Mouse (Mus musculus) limb, embryonic 15.5 days (tissue): Measurements from ENCODE around the gene Gm10643. TPM values are rescaled to one million over a fixed set of nuclear protein-coding genes. Genes with fewer than 3 reads are reported as not detected.
A peak's percentile ranks its signal among the peaks of the same experiment; 100 is the strongest.

Experiments used
- ATAC-seq: fragments of 200-750 bp; cut with Nextera tagmentation; 2 replicates; pipeline ENCODE4 v1.8.0; 2017; ENCODE audit warnings: low read depth, moderate TSS enrichment; ENCODE audit not compliant: insufficient number of reproducible peaks, low FRiP score, low TSS enrichment
- H3K27ac ChIP-seq: fragments of 300-500 bp; sonication (generic); 2 replicates; pipeline ENCODE4 v1.5.1; 2015; ENCODE audit warnings: moderate library complexity, mild to moderate bottlenecking, inconsistent platforms
- H3K27me3 ChIP-seq: fragments of 300-500 bp; sonication (generic); 2 replicates; pipeline ENCODE4 v1.6.1; 2015; ENCODE audit warnings: inconsistent platforms
- H3K36me3 ChIP-seq: fragments of 300-500 bp; sonication (generic); 2 replicates; pipeline ENCODE4 v1.6.1; 2015; ENCODE audit warnings: inconsistent platforms
- H3K4me1 ChIP-seq: fragments of 300-500 bp; sonication (generic); 2 replicates; pipeline ENCODE4 v1.6.1; 2015; ENCODE audit warnings: inconsistent platforms
- H3K4me2 ChIP-seq: fragments of 300-500 bp; sonication (generic); 2 replicates; pipeline ENCODE4 v1.6.1; 2015; ENCODE audit warnings: mild to moderate bottlenecking, inconsistent platforms
- H3K4me3 ChIP-seq: fragments of 300-500 bp; sonication (generic); 2 replicates; pipeline ENCODE4 v1.5.1; 2015; ENCODE audit warnings: mild to moderate bottlenecking, inconsistent platforms
- H3K9ac ChIP-seq: fragments of 300-500 bp; sonication (generic); 2 replicates; pipeline ENCODE4 v1.6.1; 2015; ENCODE audit warnings: inconsistent platforms
- H3K9me3 ChIP-seq: fragments of 300-500 bp; sonication (generic); 2 replicates; pipeline ENCODE4 v1.6.1; 2016; ENCODE audit warnings: inconsistent platforms
- WGBS: fragments of 180-500 bp; shearing (Covaris S2); methylation state at CpG from one replicate; pipeline ENCODE4 v1.1.7; 2015; 5-methylcytosine and 5-hydroxymethylcytosine counted together
- polyA plus RNA-seq: library from polyadenylated mRNA; unstranded; fragments of >200 nt; fragmentation: Nextera tagmentation; extraction: Ambion mirVana; gene quantifications from 2 replicates; pipeline ENCODE4 v1.2.1, GENCODE M21; 2015

The Gm10643 gene
- polyA plus RNA-seq, 1 experiment from 2014 or later = 1.4 TPM

DNA sequence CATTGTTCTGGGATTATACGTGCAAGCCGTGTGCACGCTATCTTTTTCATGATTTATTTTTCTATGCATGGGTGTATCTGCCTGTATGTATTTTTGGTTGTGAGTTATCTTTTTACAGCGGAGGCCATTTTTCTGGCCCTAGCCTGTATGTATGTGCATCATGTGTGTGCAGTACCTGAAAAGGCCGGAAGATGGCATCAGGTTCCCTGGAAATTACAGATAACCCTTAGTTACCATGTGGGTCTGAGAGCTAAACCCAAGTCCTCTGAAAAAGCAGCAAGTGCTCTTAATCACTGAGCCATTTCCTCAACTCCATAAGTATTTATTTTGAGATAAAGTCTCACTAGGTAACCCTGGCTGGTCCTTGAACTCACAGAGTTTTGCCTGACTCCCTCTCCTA is 11.7 kb downstream of the Gm10643 start:
- no peak overlapping the region for H3K9ac ChIP-seq
- no peaks in the 10 kb centered on the region for H3K36me3 ChIP-seq
- WGBS = 96% methylated on average over 5 of the region's 5 CpGs
- H3K4me1 ChIP-seq = no peaks in the 10 kb centered on the region
- H3K27me3 ChIP-seq = no peaks in the 10 kb centered on the region
- H3K9me3 ChIP-seq = no peaks in the 10 kb centered on the region
- no peak overlapping the region for H3K27ac ChIP-seq
- no peak overlapping the region for H3K4me3 ChIP-seq
- no peak overlapping the region for H3K4me2 ChIP-seq
- ATAC-seq = no peak

DNA sequence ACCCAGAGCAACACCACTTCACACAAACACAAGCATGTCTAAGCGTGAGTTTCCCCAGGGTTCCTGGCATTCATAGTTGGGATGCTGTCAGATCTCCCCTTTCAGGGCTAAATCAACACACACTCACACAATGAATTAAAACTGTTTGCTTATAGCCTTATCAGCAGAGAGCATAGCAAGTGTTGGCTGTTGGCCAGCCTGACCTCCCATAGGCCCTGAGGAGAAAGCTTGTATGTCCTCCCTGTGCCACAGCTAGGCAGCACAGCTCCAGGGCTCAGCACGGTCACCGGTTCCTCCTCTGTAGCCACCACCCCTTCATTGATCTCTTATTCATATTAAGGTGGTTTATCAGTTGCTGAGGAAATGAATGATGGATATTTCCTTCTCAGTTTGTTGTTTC is 12.2 kb downstream of the Gm10643 start:
- Histone ChIP-seq H3K4me2 (no peak overlapping the region), H3K4me1 (no peaks in the 10 kb centered on the region), H3K4me3 (no peak overlapping the region), H3K9me3 (no peaks in the 10 kb centered on the region), H3K27me3 (no peaks in the 10 kb centered on the region), H3K36me3 (no peaks in the 10 kb centered on the region), H3K27ac (no peak overlapping the region), H3K9ac (no peak overlapping the region)
- ATAC-seq = no peak
- 80% methylated on average over 3 of the region's 3 CpGs for WGBS

DNA sequence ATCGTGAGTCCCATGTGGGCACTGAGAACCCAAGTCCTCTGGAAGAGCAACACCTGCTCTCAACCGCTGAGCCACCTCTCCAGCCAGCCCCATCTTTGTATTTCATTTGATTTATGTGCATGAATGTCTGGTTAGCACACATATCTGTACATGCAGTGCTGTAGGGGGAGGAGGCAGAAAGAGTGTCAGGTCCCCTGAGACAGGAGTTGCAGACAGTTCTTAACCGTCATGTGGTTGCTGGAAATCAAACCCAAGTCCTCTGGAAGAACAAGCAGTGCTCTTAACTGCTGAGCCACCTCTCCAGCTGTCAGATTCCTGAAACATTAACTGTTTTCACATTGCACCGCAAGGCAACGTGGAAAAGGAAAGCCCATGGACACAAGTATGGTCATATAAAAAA is 16.8 kb downstream of the Gm10643 start:
- peaks cover 5% of the 10 kb centered on the region; the same call in 1 of the 2 replicates for H3K4me1 ChIP-seq
- no peaks in the 10 kb centered on the region for H3K9me3 ChIP-seq
- H3K27me3 ChIP-seq = peaks cover 28% of the 10 kb centered on the region
- H3K4me3 ChIP-seq = no peak overlapping the region
- H3K36me3 ChIP-seq = no peaks in the 10 kb centered on the region
- no peak overlapping the region for H3K9ac ChIP-seq
- H3K27ac ChIP-seq = no peak overlapping the region
- WGBS = 44% methylated on average over 5 of the region's 5 CpGs
- H3K4me2 ChIP-seq = no peak overlapping the region
- ATAC-seq = no peak

DNA sequence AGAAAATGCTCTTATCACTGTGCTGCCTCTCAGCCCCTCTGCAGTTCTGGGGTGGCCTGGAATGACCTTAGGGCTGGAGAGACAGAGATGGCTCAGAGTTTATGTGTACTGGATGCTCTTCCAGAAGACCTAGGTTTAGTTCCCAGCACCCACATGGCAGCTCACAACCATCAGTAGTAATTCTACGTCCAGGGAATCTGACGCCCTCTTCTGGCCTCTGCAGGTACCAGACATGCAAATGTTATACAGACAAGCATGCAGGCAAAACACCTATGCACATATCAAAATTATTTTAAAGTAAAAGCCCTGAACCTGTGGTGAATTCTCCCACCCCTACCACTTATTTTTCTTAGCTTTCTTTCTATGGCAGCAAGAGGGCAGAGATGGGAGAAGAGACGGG is 18.4 kb downstream of the Gm10643 start:
- H3K4me1 ChIP-seq = peaks cover 18% of the 10 kb centered on the region
- no peak for ATAC-seq
- peaks cover 45% of the 10 kb centered on the region for H3K27me3 ChIP-seq
- no peaks in the 10 kb centered on the region for H3K9me3 ChIP-seq
- no peak overlapping the region for H3K4me2 ChIP-seq
- WGBS = 73% methylated on average over 3 of the region's 3 CpGs
- H3K27ac ChIP-seq = no peak overlapping the region
- no peak overlapping the region for H3K9ac ChIP-seq
- no peak overlapping the region for H3K4me3 ChIP-seq
- no peaks in the 10 kb centered on the region for H3K36me3 ChIP-seq

DNA sequence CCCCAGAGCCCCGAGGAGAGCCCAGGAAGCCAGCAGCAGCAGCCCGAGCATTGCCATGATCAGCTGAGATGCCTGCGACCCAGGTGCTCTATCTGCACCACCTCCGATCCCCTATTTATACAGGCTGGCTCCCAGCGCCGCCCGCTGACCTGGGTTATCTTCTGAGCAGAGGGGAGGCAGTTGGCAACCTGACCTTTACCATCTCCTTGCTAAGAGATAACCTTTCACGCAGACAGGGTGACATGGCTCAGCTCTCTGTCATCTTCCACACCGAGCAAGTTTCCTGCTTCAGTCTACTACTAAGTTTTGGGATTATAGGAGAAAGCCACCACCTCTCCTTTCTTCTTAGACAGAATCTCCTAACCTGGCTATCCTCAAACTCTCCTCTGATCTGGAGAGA is 20.0 kb downstream of the Gm10643 start, which contains the start of gene Rln3:
Gene Rln3 (minus strand): TSS at position 101 of the 400 bp plus-strand sequence.
- Histone ChIP-seq H3K4me1 (peaks cover 18% of the 10 kb centered on the region), H3K27me3 (peaks cover 58% of the 10 kb centered on the region), H3K4me2 (no peak within 1 kb of the TSS), H3K9me3 (no peaks in the 10 kb centered on the region), H3K27ac (no peak within 1 kb of the TSS), H3K9ac (no peak within 1 kb of the TSS), H3K36me3 (no peaks in the 10 kb centered on the region), H3K4me3 (no peak within 1 kb of the TSS)
- WGBS = 9% methylated on average over 9 of the region's 9 CpGs
- no peak for ATAC-seq

DNA sequence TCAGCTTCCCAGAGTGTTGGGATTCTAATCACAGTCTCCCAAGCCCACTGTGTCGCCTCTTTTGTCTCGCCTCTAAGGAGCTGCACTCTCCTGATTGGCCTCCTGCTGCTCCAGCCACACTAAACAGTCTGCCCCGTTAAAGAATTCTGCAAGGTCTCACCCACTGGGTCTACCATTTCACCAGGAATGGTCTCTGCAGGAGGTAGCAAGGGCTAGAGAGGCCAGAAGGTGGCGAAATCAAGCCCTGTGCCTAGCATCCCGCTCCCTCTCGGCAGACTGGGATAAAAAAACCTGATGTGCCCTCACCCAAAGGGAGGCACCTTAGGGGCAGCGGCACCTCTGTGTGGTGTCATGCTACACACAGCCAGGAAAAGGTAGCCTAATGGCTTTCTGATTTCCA is 20.8 kb downstream of the Gm10643 start:
- Histone ChIP-seq H3K9ac (no peak overlapping the region), H3K27ac (no peak overlapping the region), H3K4me3 (no peak overlapping the region), H3K9me3 (no peaks in the 10 kb centered on the region), H3K36me3 (no peaks in the 10 kb centered on the region), H3K4me2 (no peak overlapping the region), H3K27me3 (peaks cover 58% of the 10 kb centered on the region), H3K4me1 (peaks cover 18% of the 10 kb centered on the region)
- ATAC-seq = no peak
- 8% methylated on average over 7 of the region's 7 CpGs for WGBS

DNA sequence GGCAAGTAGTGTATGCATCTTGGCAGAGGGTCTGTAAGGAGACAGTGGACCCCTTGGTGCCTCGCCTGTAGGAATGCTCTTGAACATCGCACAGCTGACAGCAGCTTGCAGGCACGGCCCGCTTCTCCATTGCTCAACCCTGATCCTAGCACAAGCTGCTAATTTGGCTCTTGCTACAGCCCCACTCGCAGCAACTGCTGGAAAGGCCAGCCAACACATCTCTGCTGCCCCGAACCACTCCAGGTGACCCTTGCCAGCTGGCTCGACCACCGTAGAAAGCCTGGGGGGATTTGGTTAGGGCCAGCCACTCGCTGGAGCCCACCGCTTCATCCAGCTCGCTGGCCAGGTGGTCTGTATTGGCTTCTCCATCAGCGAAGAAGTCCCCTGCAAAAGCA is 22.0 kb downstream of the Gm10643 start:
- Histone ChIP-seq H3K4me1 (peaks cover 18% of the 10 kb centered on the region), H3K9ac (no peak overlapping the region), H3K4me3 (peak overlapping the region; percentile 40), H3K27ac (no peak overlapping the region), H3K9me3 (no peaks in the 10 kb centered on the region), H3K27me3 (peaks cover 68% of the 10 kb centered on the region), H3K4me2 (no peak overlapping the region), H3K36me3 (no peaks in the 10 kb centered on the region)
- 27% methylated on average over 12 of the region's 12 CpGs for WGBS
- ATAC-seq = no peak

DNA sequence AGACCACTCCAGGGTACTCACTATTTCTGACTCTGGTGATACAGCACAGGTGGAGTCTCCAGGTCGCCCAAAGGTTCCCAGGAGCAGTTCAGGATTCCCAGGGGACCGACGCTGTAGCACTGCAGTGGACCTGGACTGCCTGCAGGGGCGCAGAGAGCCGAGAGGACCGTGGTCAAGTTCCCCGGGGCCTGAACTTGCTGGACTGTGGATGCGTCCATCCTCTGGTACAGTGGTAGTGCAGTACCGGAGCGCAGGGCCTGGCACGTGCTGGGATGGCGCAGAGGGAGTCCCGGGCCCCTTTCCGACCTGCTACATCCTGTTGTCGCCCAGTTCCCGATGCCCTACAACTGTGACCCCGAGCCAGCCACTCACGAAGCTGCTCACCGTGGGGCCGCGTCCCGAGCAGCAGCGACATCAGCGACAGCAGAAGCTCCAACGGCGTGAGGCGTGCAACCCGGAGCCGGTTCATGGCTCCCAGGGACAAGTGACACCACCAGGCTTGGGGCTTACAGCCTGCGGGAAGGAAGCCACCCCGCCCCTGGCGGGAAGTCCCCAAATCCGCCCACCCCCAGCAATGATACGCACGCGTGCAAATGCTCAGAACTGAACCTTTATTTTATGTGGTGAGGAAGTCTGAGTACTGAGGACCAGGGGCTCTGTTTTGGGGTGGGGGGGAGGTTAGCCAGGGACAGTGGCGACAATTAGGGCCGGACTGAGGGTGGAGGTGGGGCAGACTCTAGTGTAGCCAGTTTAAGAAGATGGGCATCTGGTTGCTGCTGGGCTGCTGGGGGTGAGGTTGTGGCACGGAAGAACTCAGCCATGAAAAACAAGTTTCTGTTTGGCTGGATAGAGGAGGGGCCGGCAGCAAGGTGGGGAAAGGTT is 22.6 kb downstream of the Gm10643 start, which contains the start of gene Il27ra:
Gene Il27ra (minus strand): TSS at position 524 of the 882 bp plus-strand sequence.
- Histone ChIP-seq H3K4me3 (peak within 1 kb of the TSS; percentile 40), H3K4me1 (peaks cover 18% of the 10 kb centered on the region), H3K9ac (0 out of 2 replicates have a peak within 1 kb of the TSS, but pooled peaks have one; percentile 2), H3K9me3 (no peaks in the 10 kb centered on the region), H3K27me3 (peaks cover 71% of the 10 kb centered on the region), H3K36me3 (no peaks in the 10 kb centered on the region), H3K27ac (no peak within 1 kb of the TSS), H3K4me2 (peak within 1 kb of the TSS; percentile 77)
- 3% methylated on average over 40 of the region's 40 CpGs for WGBS
- ATAC-seq = peak; percentile 16; the same call in 1 of the 2 replicates

DNA sequence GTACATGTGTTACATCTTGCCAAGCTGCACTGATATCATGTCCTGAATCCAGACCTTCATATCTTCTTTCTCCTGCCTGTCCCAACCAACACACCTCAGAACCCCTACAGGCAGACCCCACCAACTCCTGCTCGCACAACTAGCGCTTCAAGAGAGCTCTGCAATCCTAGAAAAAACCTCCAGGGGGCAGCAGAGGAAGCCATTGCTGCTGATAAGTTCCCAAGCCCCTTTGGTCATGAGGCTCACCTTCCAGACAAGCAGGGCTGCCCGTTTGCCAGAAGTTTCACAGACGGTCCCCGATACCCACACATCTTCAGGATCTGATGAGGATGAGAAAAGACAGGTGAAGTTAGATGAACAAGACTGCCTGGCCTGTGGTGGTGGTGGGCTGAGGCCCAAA is 25.9 kb downstream of the Gm10643 start:
- Histone ChIP-seq H3K4me1 (peaks cover 13% of the 10 kb centered on the region), H3K27ac (no peak overlapping the region), H3K27me3 (peaks cover 60% of the 10 kb centered on the region), H3K36me3 (no peaks in the 10 kb centered on the region), H3K4me2 (no peak overlapping the region), H3K9ac (no peak overlapping the region), H3K4me3 (no peak overlapping the region), H3K9me3 (no peaks in the 10 kb centered on the region)
- no peak for ATAC-seq
- 1% methylated on average over 5 of the region's 5 CpGs for WGBS

DNA sequence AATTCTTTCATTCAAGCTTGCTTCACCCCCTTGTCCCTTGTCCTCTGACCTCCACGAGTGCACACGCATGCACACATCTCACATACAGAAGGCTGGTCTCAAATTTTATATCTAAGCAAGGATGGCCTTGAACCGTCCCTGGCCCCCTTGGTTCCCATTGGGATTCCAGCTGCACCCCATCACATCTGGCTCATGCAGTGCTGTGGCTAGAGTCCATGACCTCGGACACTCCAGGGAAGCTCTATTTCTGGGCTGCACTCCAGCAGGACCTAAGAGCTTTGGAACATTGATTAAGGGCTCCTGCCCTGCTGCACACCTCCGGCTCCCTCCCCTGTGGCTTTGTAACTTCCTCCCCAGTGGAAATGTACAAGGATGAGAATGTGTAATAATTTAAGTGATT is 26.9 kb downstream of the Gm10643 start:
- Histone ChIP-seq H3K27ac (no peak overlapping the region), H3K27me3 (peaks cover 50% of the 10 kb centered on the region), H3K9me3 (no peaks in the 10 kb centered on the region), H3K9ac (no peak overlapping the region), H3K36me3 (no peaks in the 10 kb centered on the region), H3K4me2 (no peak overlapping the region), H3K4me1 (peaks cover 13% of the 10 kb centered on the region), H3K4me3 (no peak overlapping the region)
- ATAC-seq = no peak
- 69% methylated on average over 5 of the region's 5 CpGs for WGBS

DNA sequence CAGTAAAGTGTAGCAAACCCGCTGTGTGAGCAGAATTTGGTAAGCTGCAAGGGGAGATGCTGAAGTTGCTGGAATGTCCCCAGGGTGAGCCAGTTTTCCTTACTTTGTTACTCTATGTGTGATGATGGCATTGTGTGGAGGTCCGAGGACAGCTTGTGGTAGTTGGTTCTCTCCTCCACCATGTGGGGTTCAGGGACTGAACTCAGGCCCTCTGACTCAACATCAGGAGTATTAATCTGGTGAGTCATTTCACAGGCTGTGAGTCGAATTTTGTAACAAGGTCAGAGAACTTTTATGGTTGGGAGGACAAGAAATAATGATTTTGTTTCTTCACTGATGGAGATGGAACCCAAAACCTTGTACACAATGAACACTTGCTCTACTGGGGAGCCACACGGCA is 32.2 kb downstream of the Gm10643 start:
- Histone ChIP-seq H3K4me3 (no peak overlapping the region), H3K9me3 (no peaks in the 10 kb centered on the region), H3K4me2 (no peak overlapping the region), H3K36me3 (no peaks in the 10 kb centered on the region), H3K9ac (no peak overlapping the region), H3K4me1 (no peaks in the 10 kb centered on the region), H3K27me3 (peaks cover 19% of the 10 kb centered on the region; the same call in 1 of the 2 replicates), H3K27ac (no peak overlapping the region)
- no peak for ATAC-seq
- 70% methylated on average over 4 of the region's 4 CpGs for WGBS

DNA sequence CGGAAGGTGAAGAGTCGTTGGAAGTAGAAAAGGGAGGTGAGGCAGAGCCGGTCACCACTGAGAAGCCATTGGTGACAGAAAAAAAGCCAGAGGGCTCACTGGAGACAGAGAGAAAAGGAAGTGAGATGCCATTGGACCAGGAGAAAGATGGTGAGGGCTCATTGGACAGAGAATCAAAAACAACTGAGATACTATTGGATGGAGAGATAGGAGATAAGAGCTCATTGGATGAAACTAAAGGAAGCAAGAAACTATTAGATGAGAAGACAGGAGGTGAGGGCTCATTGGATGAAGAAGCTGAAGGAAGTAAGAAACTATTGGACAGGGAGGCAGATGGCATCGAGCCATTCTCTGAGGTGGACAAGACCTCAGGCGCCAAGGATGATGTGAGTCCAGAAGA is 35.7 kb downstream of the Gm10643 start:
- H3K27ac ChIP-seq = no peak overlapping the region
- H3K4me2 ChIP-seq = no peak overlapping the region
- H3K4me1 ChIP-seq = peaks cover 19% of the 10 kb centered on the region
- H3K9ac ChIP-seq = no peak overlapping the region
- peaks cover 33% of the 10 kb centered on the region for H3K27me3 ChIP-seq
- no peak overlapping the region for H3K4me3 ChIP-seq
- H3K9me3 ChIP-seq = no peaks in the 10 kb centered on the region
- WGBS = 83% methylated on average over 5 of the region's 5 CpGs
- no peaks in the 10 kb centered on the region for H3K36me3 ChIP-seq
- ATAC-seq = no peak
